Mouse (Mus musculus) ES-E14 (cell line): ENCODE measurements around the gene Unc13d. TPM values are rescaled to one million over a fixed set of nuclear protein-coding genes. Genes with fewer than 3 reads are reported as not detected.
A peak's percentile ranks its signal among the peaks of the same experiment; 100 is the strongest.

Experiments
- DNase-seq: peaks from one replicate; pipeline ENCODE4 v3.0.0-alpha.2; 2013; ENCODE audit warnings: low read depth, low spot score
- H3K27ac ChIP-seq: 2 replicates; pipeline ENCODE4 v1.5.1; 2012; ENCODE audit warnings: low read depth, mild to moderate bottlenecking, low read length, moderate library complexity, mixed read lengths; ENCODE audit not compliant: poor library complexity, insufficient read depth, severe bottlenecking
- H3K36me3 ChIP-seq: 2 replicates; pipeline ENCODE4 v1.6.1; 2012; ENCODE audit warnings: mild to moderate bottlenecking, low read length, moderate library complexity, mixed read lengths; ENCODE audit not compliant: control insufficient read depth, poor library complexity, insufficient read depth, severe bottlenecking
- H3K4me1 ChIP-seq, 2 experiments: fragments of 150-350 bp in 1 of 2; sonication (generic) in 1 of 2; 2 replicates each; pipeline ENCODE4 v1.6.1; 2012; ENCODE audit warnings: low read length in 2 of 2, mild to moderate bottlenecking in 1 of 2, mixed read lengths in 1 of 2; ENCODE audit not compliant: control insufficient read depth in 2 of 2, insufficient read depth in 2 of 2, poor library complexity in 1 of 2
- H3K4me3 ChIP-seq, 2 experiments: fragments of 150-350 bp in 1 of 2; sonication (generic) in 1 of 2; 2 replicates each; pipeline ENCODE4 v1.5.1; 2012; ENCODE audit warnings: low read length in 2 of 2, low read depth in 1 of 2, mild to moderate bottlenecking in 1 of 2, mixed read lengths in 1 of 2; ENCODE audit not compliant: insufficient read depth in 1 of 2, poor library complexity in 1 of 2, severe bottlenecking in 1 of 2
- H3K9ac ChIP-seq: 2 replicates; pipeline ENCODE4 v1.6.1; 2012; ENCODE audit warnings: low read depth, mild to moderate bottlenecking, low read length, mixed read lengths; ENCODE audit not compliant: poor library complexity, insufficient read depth, severe bottlenecking
- H3K9me3 ChIP-seq: fragments of 150-350 bp; sonication (generic); 2 replicates; pipeline ENCODE4 v1.6.1; 2012; ENCODE audit warnings: low read depth, mild to moderate bottlenecking, low read length; ENCODE audit not compliant: control insufficient read depth, insufficient read depth
- CHD2 ChIP-seq: IDR thresholded peaks from 2 replicates; pipeline ENCODE4 v1.6.1; 2014; ENCODE audit warnings: mild to moderate bottlenecking, low read depth, low read length, inconsistent platforms
- HCFC1 ChIP-seq: IDR thresholded peaks from 2 replicates; pipeline ENCODE4 v1.6.1; 2012; ENCODE audit warnings: low read length, inconsistent platforms, borderline replicate concordance; ENCODE audit not compliant: insufficient read depth
- MAFK ChIP-seq: IDR thresholded peaks from 2 replicates; pipeline ENCODE4 v1.6.1; 2014; ENCODE audit warnings: mild to moderate bottlenecking, low read depth, low read length, inconsistent platforms; ENCODE audit not compliant: insufficient read depth
- ZC3H11A ChIP-seq: IDR thresholded peaks from 2 replicates; pipeline ENCODE4 v1.6.1; 2012; ENCODE audit warnings: low read depth, mild to moderate bottlenecking, inconsistent platforms, low read length, borderline replicate concordance
- ZNF384 ChIP-seq: IDR thresholded peaks from 2 replicates; pipeline ENCODE4 v1.6.1; 2012; ENCODE audit warnings: low read depth, low read length, inconsistent platforms
- in situ Hi-C, 2 experiments: fragments of 600-800 bp; cut with MboI; formaldehyde crosslinking; loops; one replicate each; pipeline ENCODE4 v1.15.1; 2025; ENCODE audit warnings: low sequenced_read_pairs in 2 of 2, inconsistent platforms in 1 of 2; ENCODE audit not compliant: unreplicated experiment in 2 of 2
- total RNA-seq: library from RNA; depleted of rRNA; stranded (reverse); fragments of 300-350 nt; gene quantifications from 2 replicates; pipeline ENCODE4 v1.2.3, GENCODE M21; 2012

Unc13d gene
- total RNA-seq, 1 experiment, result 13.3 TPM

GRCm38 (mm10) chr11:116109441-116110081 is 31.8 kb upstream of the Unc13d start:
- no peak for DNase-seq
- H3K27ac ChIP-seq, result no peak overlapping the region
- H3K9ac ChIP-seq, result peak overlapping the region; percentile 28
- TF ChIP-seq ZC3H11A (no peak), HCFC1 (no peak), MAFK (no peak), ZNF384 (no peak), CHD2 (no peak)
- H3K4me1 ChIP-seq, result peaks cover 7 to 30% of the 10 kb centered on the region in 2 experiments
- no peaks in the 10 kb centered on the region for H3K36me3 ChIP-seq
- in situ Hi-C loops, result no loop called here
- no peaks in the 10 kb centered on the region for H3K9me3 ChIP-seq
- peak overlapping the region; percentile 45 to 46 for H3K4me3 ChIP-seq

- in situ Hi-C loops, result no loop called here
- Histone ChIP-seq H3K4me1 (peaks cover 10 to 38% of the 10 kb centered on the region in 2 experiments), H3K4me3 (peak overlapping the region; percentile 39 to 67; a peak in 3 of 4 replicates), H3K27ac (no peak overlapping the region), H3K36me3 (no peaks in the 10 kb centered on the region), H3K9ac (0 out of 2 replicates have a peak overlapping the region, but pooled peaks have one; percentile 5), H3K9me3 (no peaks in the 10 kb centered on the region)
- DNase-seq, result no peak
- TF ChIP-seq MAFK (no peak), ZC3H11A (no peak), ZNF384 (no peak), CHD2 (no peak), HCFC1 (no peak)
Observed at GRCm38 (mm10) chr11:116108464-116109137, 30.8 kb upstream of the Unc13d start.

GRCm38 (mm10) chr11:116107777-116108285 is 30.1 kb upstream of the Unc13d start:
- Histone ChIP-seq H3K9me3 (no peaks in the 10 kb centered on the region), H3K36me3 (no peaks in the 10 kb centered on the region), H3K4me3 (peak overlapping the region; percentile 39 to 67), H3K27ac (no peak overlapping the region), H3K9ac (peak overlapping the region; percentile 44), H3K4me1 (peaks cover 10 to 40% of the 10 kb centered on the region in 2 experiments)
- no peak for DNase-seq
- in situ Hi-C loops, result no loop called here
- TF ChIP-seq HCFC1, result no peak
- TF ChIP-seq ZC3H11A, result no peak
- no peak for TF ChIP-seq MAFK
- no peak for TF ChIP-seq CHD2
- TF ChIP-seq ZNF384, result no peak

- H3K4me3 ChIP-seq, result peak overlapping the region; percentile 39 to 67; a peak in 3 of 4 replicates
- H3K27ac ChIP-seq, result no peak overlapping the region
- no peak for TF ChIP-seq ZC3H11A
- no peak for TF ChIP-seq CHD2
- TF ChIP-seq HCFC1, result no peak
- TF ChIP-seq ZNF384, result no peak
- TF ChIP-seq MAFK, result no peak
- H3K9me3 ChIP-seq, result no peaks in the 10 kb centered on the region
- in situ Hi-C loops, result no loop called here
- no peak overlapping the region; the same call in 1 of the 2 replicates for H3K9ac ChIP-seq
- H3K36me3 ChIP-seq, result no peaks in the 10 kb centered on the region
- DNase-seq, result no peak
- H3K4me1 ChIP-seq, result peaks cover 12 to 40% of the 10 kb centered on the region in 2 experiments
Observed at GRCm38 (mm10) chr11:116106963-116107776, 29.4 kb upstream of the Unc13d start.
